Mouse (Mus musculus) cerebellum, postnatal 14 days (tissue): Measurements from ENCODE around the gene Odf3.
"Not testable (repeated sequence)": the region's sequence is repeated elsewhere in the genome, so short reads cannot be mapped to it uniquely, and the experiment has no call there.

Source experiments
- DNase-seq, 2 experiments: peaks; one replicate each; pipeline ENCODE4 v3.0.0; 2021; ENCODE audit warnings: mixed read lengths in 2 of 2

The Odf3 gene

GRCm38 (mm10) chr7:140881696-140882468 is 34.3 kb downstream of the Odf3 start, which contains the start of the genes Psmd13 and Sirt3:
Gene Psmd13 (plus strand): TSS chr7:140881968.
Gene Sirt3 (minus strand): TSS chr7:140882309.
- DNase-seq, result peak; percentile 96 to 97

GRCm38 (mm10) chr7:140882469-140882803 is 34.8 kb downstream of the Odf3 start:
- no peak for DNase-seq

GRCm38 (mm10) chr7:140890636-140891035 is 43.0 kb downstream of the Odf3 start:
- DNase-seq, result not testable (repeated sequence)

- no peak for DNase-seq
Measured at GRCm38 (mm10) chr7:140894031-140894430, 46.4 kb downstream of the Odf3 start.

GRCm38 (mm10) chr7:140894611-140895010 is 47.0 kb downstream of the Odf3 start:
- no peak for DNase-seq

- no peak for DNase-seq
Measured at GRCm38 (mm10) chr7:140897863-140898262, 50.3 kb downstream of the Odf3 start.

- DNase-seq, result peak in 1 of 2 experiments; percentile 15
Measured at GRCm38 (mm10) chr7:140899121-140899520, 51.5 kb downstream of the Odf3 start.

GRCm38 (mm10) chr7:140900220-140900619 is 52.6 kb downstream of the Odf3 start, which contains the start of gene Cox8b:
Gene Cox8b (minus strand): TSS chr7:140900446.
- peak in 1 of 2 experiments; percentile 15 for DNase-seq
